Mouse (Mus musculus) heart, adult 8-10 months (tissue): ENCODE data around the gene Car10. TPM values are rescaled to one million over a fixed set of nuclear protein-coding genes. Genes with fewer than 3 reads are reported as not detected.
"Not testable (repeated sequence)": the region's sequence is repeated elsewhere in the genome, so short reads cannot be mapped to it uniquely, and the experiment has no call there.

ENCODE experiments used
- DNase-seq: peaks from one replicate; pipeline ENCODE4 v3.0.0; 2022; ENCODE audit warnings: low spot score
- total RNA-seq, 4 experiments: library from RNA; stranded (reverse); gene quantifications; 2 replicates each; pipeline ENCODE4 v1.2.4; 2022

Gene Car10
- total RNA-seq, 4 experiments from 2014 or later = not detected

- DNase-seq = no peak
Observed at GRCm38 (mm10) chr11:93391159-93391558, 293.3 kb downstream of the Car10 start.

DNA sequence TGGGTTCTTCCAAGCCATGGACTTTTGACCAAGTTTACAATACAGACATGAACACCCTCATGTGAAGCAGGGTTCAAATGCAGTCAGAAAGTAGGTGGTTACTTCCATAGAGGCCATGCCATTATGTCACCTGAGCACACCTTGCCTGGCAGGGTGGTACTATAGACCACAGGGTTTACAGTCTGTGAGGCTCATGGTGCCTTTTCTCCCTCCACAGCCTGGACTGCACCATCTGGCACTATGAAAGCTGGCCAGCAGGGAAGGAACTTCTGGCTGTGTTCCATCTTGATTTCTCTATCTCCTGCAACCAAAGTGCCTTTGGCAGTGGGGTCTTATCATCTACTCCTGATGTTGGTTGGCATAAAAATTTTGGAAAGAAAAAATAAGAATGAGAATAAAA is 295.5 kb downstream of the Car10 start:
- DNase-seq = not testable (repeated sequence)

- no peak for DNase-seq
Observed at GRCm38 (mm10) chr11:93396356-93396755, 298.5 kb downstream of the Car10 start.

GRCm38 (mm10) chr11:93401167-93401566 is 303.3 kb downstream of the Car10 start:
- DNase-seq = not testable (repeated sequence)

DNA sequence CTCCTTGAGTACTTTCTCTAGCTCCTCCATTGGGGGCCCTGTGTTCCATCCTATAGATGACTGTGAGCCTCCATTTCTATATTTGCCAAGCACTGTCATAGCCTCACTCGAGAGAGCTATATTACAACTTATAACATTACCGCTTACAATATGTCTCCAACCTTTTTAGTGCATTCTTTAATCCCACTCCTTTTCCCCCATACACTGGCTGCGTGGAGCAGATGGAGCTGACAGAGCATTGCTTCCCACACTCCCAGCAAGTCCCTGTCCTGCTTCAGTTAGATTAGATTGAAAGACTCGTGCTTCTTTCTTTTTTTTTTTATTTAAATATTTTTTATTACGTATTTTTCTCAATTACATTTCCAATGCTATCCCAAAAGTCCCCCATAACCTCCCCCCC is 310.2 kb downstream of the Car10 start:
- no peak for DNase-seq

DNA sequence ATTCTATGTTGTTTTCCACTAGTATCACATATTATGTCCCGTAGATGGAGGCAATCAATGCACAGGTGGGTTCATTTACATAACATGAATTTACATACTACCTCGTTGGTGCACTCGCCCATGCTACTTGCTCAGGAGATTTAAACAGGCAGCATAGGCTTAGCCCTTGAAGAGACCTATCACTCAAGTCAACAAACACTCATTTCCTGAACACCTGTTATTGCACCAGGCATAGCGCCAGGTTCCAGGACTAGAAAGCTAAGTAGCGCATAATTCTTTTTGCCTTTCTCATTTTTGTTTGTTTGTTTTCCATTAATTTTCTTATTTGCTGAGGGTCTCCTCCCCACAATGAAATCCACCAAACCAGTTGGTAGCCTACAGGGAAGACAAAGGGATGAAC is 333.7 kb downstream of the Car10 start:
- DNase-seq = no peak

- DNase-seq = no peak
Observed at GRCm38 (mm10) chr11:93434997-93435915, 337.4 kb downstream of the Car10 start.

DNA sequence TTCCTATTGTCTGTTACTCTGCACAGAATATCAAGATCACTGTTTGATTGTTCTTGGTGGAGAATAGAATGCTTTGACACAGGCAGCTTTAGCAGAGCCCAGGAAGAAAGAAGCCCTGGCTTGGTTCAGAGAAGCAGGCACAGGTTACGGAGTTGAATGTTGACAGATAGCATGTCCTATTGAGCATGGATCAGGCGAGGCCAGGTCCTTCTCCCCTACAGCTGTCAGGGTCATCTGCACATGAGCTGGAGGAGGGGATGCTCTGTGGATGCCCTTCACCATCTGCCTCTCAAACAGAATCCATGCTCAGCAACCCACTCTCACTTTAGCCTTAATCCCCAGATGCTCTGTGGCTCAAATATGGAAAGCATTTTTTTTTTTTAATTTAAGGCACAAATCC is 339.1 kb downstream of the Car10 start:
- DNase-seq = no peak

GRCm38 (mm10) chr11:93440466-93440865 is 342.6 kb downstream of the Car10 start:
- no peak for DNase-seq

GRCm38 (mm10) chr11:93443777-93444176 is 345.9 kb downstream of the Car10 start:
- no peak for DNase-seq

DNA sequence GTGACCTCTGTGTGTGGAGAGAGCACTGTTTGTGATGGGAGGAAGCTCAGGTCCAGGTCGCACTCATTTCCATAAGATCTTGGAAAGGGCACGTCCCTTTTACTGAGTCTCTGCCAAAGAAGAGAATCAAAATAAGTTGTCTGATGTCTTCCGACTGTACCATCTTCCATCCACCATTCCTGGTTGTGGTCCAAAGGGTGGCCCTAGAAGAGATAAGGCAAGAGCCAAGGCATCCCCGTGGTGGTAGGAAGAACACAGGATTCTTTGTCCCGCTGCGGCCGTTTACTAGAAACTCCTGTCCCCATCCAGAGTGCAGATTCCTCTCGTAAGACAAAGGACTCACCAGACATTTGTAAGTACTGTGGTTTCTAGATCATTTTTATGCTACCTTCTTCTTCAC is 346.9 kb downstream of the Car10 start:
- no peak for DNase-seq

- no peak for DNase-seq
Observed at GRCm38 (mm10) chr11:93447566-93447965, 349.7 kb downstream of the Car10 start.

GRCm38 (mm10) chr11:93448290-93449256 is 350.7 kb downstream of the Car10 start:
- no peak for DNase-seq

- no peak for DNase-seq
Observed at GRCm38 (mm10) chr11:93450535-93450934, 352.7 kb downstream of the Car10 start.

DNA sequence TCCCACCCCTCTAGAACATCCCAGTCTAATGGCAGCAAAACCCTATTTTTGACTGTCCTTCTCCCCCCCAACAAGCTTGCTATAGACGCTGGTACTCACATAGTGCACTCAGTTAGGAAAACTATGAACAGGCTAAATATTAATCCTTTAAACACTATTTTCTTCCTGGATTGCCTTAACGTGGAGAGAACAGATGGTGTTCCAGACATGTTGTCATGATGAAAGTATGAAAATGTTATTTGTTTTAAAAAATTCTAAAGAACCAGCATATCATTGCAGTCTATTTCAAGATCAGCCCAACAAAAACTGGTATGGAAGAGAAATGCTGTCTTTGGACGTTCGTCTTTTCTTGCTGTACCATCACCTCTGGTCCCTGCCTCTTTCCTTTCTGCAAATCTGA is 368.4 kb downstream of the Car10 start:
- DNase-seq = no peak

- DNase-seq = no peak
Observed at GRCm38 (mm10) chr11:93467711-93468110, 369.9 kb downstream of the Car10 start.

- DNase-seq = no peak
Observed at GRCm38 (mm10) chr11:93470771-93471170, 372.9 kb downstream of the Car10 start.

DNA sequence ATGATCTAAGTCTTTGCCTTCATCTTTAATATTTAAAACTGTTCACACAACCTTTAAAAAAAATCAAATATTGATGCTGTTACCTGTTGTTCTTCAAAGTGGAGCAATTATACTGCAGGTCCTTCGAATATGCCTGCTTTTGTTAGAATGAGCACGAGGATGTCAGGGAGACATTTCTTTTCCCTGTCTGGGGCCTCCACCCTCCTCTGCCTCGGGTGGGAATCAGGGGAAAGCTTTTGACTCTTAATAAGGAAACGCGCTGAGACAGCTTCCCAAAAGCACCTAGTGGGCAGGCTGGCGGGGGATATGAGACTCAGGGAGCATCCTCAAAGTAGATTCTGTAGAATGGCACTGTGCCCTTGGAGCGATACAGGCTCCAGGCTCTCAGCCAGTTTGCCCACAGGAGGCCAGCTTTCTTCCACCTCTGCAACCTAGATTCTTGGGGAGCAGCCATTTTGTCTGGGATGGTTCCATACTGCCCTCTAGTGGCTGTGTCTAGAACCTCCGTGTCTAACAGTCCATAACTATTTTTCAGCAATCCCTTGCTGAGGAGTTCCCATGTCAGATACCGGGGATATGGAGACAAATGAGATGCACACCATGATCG is 373.8 kb downstream of the Car10 start:
- peak; percentile 33 for DNase-seq

- DNase-seq = no peak
Observed at GRCm38 (mm10) chr11:93484661-93485060, 386.8 kb downstream of the Car10 start.

DNA sequence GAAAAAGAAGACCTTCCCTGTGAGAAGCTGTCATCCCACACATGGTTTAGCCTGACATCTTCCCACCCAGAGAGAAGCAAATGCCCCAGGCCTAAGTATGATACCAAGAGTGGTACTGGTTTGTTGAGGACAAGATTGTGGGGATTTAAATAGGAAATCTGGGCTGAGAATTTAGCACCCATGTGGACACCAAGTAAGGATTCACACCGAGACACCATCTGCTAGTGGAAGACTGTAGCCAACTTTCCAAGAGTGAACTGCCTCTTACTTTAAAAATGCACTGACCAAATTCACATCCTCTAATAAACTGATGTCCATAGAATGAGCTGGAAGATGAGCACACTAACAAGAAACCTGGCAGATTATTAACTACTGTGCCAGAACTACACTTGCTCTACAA is 389.2 kb downstream of the Car10 start:
- DNase-seq = no peak

DNA sequence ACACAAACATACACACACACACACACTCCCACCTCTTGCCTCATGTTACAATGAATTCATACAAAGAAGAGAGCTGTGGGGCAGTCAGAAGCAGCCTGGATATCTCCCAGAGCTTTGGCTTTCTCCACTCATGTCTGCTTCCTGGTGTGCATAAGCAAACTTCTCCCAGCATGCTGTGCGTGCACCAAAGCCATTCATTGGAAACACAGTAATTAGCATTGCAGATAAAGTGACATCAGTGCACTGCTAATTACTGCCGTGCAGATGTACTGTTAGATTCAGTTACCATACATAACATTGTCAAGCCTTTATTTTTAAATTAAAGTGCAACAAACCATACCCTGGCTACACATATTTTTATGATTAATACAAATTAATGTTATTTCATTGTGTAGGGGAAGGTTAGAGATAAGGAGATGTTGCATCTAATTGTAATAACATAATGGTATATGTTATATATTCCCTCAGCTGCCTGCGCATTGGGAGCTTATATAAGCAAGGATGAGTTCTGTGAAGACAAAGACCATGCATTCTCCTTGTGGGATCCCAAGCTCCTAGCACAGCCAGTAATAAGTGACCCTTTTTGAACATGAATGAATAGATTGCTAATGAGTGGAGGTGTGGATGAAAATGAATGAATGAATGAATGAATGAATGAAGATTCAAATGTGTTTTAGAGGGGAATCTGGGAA is 390.2 kb downstream of the Car10 start:
- no peak for DNase-seq
